Mouse (Mus musculus) liver, embryonic 11.5 days (tissue): ENCODE data around the gene Engase. TPM values are rescaled to one million over a fixed set of nuclear protein-coding genes. Genes with fewer than 3 reads are reported as not detected.

Experiments used
- ATAC-seq: fragments of 200-750 bp; cut with Nextera tagmentation; replicated peaks from 2 replicates; pipeline ENCODE4 v1.8.0; 2017; ENCODE audit warnings: moderate number of reproducible peaks, mild to moderate bottlenecking, moderate TSS enrichment, moderate library complexity; ENCODE audit not compliant: low FRiP score
- DNase-seq: peaks from one replicate; pipeline ENCODE4 v3.0.0-alpha.2; 2017; ENCODE audit warnings: low spot score
- H3K27ac ChIP-seq: fragments of 300-500 bp; sonication (generic); 2 replicates; pipeline ENCODE4 v1.5.1; 2014; ENCODE audit warnings: mild to moderate bottlenecking, low read depth, low read length, control low read depth
- H3K27me3 ChIP-seq: fragments of 300-500 bp; sonication (generic); replicated peaks from 2 replicates; pipeline ENCODE4 v1.6.1; 2014; ENCODE audit warnings: low read length, mixed read lengths; ENCODE audit not compliant: control insufficient read depth, insufficient read depth
- H3K36me3 ChIP-seq: fragments of 300-500 bp; sonication (generic); 2 replicates; pipeline ENCODE4 v1.6.1; 2014; ENCODE audit warnings: mild to moderate bottlenecking, low read length, moderate library complexity, mixed read lengths; ENCODE audit not compliant: control insufficient read depth, insufficient read depth
- H3K4me1 ChIP-seq: fragments of 300-500 bp; sonication (generic); replicated peaks from 2 replicates; pipeline ENCODE4 v1.6.1; 2014; ENCODE audit warnings: low read length, mixed read lengths; ENCODE audit not compliant: control insufficient read depth, insufficient read depth
- H3K4me2 ChIP-seq: fragments of 300-500 bp; sonication (generic); 2 replicates; pipeline ENCODE4 v1.6.1; 2014; ENCODE audit warnings: mild to moderate bottlenecking, control low read depth, moderate library complexity
- H3K4me3 ChIP-seq: fragments of 300-500 bp; sonication (generic); 2 replicates; pipeline ENCODE4 v1.5.1; 2014; ENCODE audit warnings: low read depth, low read length, control low read depth
- H3K9ac ChIP-seq: fragments of 300-500 bp; sonication (generic); 2 replicates; pipeline ENCODE4 v1.6.1; 2014; ENCODE audit warnings: low read depth, low read length, control low read depth
- H3K9me3 ChIP-seq: fragments of 300-500 bp; sonication (generic); 2 replicates; pipeline ENCODE4 v1.6.1; 2016; ENCODE audit warnings: low read length, inconsistent platforms, mixed read lengths; ENCODE audit not compliant: control insufficient read depth
- WGBS: fragments of 180-500 bp; shearing (Covaris S2); extraction: QIAGEN DNeasy Blood & Tissue Kit; methylation state at CpG from one replicate; pipeline ENCODE4 v1.1.7; 2014; 5-methylcytosine and 5-hydroxymethylcytosine counted together
- polyA plus RNA-seq: library from polyadenylated mRNA; unstranded; fragments of >200 nt; fragmentation: Nextera tagmentation; extraction: Ambion mirVana; gene quantifications from 2 replicates; pipeline ENCODE4 v1.2.1, GENCODE M21; 2014

Gene Engase
- polyA plus RNA-seq, 1 experiment from 2014 or later: 13.4 TPM

- no peak overlapping the region for H3K4me2 ChIP-seq
- H3K4me1 ChIP-seq: peaks cover 9% of the 10 kb centered on the region; the same call in 1 of the 2 replicates
- no peak for DNase-seq
- no peaks in the 10 kb centered on the region for H3K27me3 ChIP-seq
- 82% methylated on average over 12 of the region's 12 CpGs for WGBS
- no peak for ATAC-seq
- H3K9ac ChIP-seq: no peak overlapping the region
- no peaks in the 10 kb centered on the region for H3K9me3 ChIP-seq
- no peak overlapping the region for H3K27ac ChIP-seq
- no peak overlapping the region for H3K4me3 ChIP-seq
- peaks cover 7% of the 10 kb centered on the region; the same call in 1 of the 2 replicates for H3K36me3 ChIP-seq
Observed at GRCm38 (mm10) chr11:118479776-118480175, 3.1 kb downstream of the Engase start.

GRCm38 (mm10) chr11:118481231-118481630 is 4.6 kb downstream of the Engase start:
- ATAC-seq (no peak), DNase-seq (no peak)
- Histone ChIP-seq H3K4me2 (no peak overlapping the region), H3K4me3 (no peak overlapping the region), H3K9me3 (no peaks in the 10 kb centered on the region), H3K27me3 (no peaks in the 10 kb centered on the region), H3K36me3 (peaks cover 11% of the 10 kb centered on the region; the same call in 1 of the 2 replicates), H3K4me1 (peaks cover 9% of the 10 kb centered on the region; the same call in 1 of the 2 replicates), H3K27ac (no peak overlapping the region), H3K9ac (no peak overlapping the region)
- WGBS: 92% methylated on average over 11 of the region's 11 CpGs

DNA sequence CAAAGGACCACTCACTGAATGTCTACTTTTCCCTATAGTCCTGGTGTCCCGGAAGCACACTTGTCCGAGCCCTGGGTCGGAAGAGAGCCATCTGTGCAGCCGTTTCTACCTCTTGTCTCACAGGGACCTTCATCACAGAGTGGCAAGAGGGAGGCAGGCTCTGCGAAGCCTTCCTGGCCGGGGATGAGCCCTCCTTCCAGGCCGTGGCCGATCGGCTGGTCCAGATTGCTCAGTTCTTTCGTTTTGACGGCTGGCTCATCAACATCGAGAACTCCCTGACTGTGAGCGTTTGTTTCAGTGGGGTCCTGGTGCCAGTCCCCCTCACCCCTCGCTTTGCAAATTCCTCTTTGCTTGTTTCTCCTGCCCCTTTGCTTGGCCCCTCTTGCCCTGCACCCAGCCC is 5.1 kb downstream of the Engase start:
- no peaks in the 10 kb centered on the region for H3K9me3 ChIP-seq
- no peak overlapping the region for H3K9ac ChIP-seq

DNA sequence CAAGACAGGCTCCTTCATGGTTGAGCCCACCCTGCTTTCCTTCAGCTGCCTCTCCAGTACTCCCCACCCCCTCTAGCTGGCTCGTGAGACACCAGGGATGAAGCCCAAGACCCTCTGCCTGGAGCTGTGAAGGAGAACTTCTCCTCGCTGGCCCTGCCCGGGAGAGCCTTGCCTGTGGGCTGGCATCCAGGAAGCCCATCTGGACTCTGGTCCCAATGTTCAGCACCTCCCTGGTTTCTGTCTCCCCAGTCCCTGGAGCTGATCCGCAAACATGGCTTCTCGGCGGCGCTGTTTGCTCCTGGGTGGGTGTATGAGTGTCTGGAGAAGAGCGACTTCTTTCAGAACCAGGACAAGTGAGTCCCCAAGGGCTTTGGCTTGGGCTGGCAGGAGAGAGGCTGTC is 7.5 kb downstream of the Engase start:
- no peaks in the 10 kb centered on the region for H3K4me1 ChIP-seq
- no peak for ATAC-seq
- H3K4me3 ChIP-seq: no peak overlapping the region
- H3K27me3 ChIP-seq: no peaks in the 10 kb centered on the region
- DNase-seq: no peak
- no peak overlapping the region for H3K4me2 ChIP-seq
- peaks cover 11% of the 10 kb centered on the region; the same call in 1 of the 2 replicates for H3K36me3 ChIP-seq
- H3K27ac ChIP-seq: no peak overlapping the region
- WGBS: 85% methylated on average over 8 of the region's 8 CpGs
- no peak overlapping the region for H3K9ac ChIP-seq
- H3K9me3 ChIP-seq: no peaks in the 10 kb centered on the region

More for the DNA sequence above, 5.1 kb downstream of the Engase start:
- Histone ChIP-seq H3K4me3 (no peak overlapping the region), H3K36me3 (peaks cover 11% of the 10 kb centered on the region; the same call in 1 of the 2 replicates), H3K4me2 (no peak overlapping the region), H3K27me3 (no peaks in the 10 kb centered on the region), H3K27ac (no peak overlapping the region), H3K4me1 (peaks cover 9% of the 10 kb centered on the region; the same call in 1 of the 2 replicates)
- ATAC-seq (no peak), DNase-seq (no peak)
- 86% methylated on average over 14 of the region's 14 CpGs for WGBS

GRCm38 (mm10) chr11:118485338-118485737 is 8.7 kb downstream of the Engase start:
- Histone ChIP-seq H3K9ac (no peak overlapping the region), H3K36me3 (peaks cover 10% of the 10 kb centered on the region; the same call in 1 of the 2 replicates), H3K27me3 (no peaks in the 10 kb centered on the region; the same call in 1 of the 2 replicates), H3K4me3 (no peak overlapping the region), H3K4me1 (peaks cover 3% of the 10 kb centered on the region), H3K27ac (no peak overlapping the region), H3K9me3 (no peaks in the 10 kb centered on the region), H3K4me2 (no peak overlapping the region)
- WGBS: 81% methylated on average over 11 of the region's 11 CpGs
- DNase-seq (no peak), ATAC-seq (no peak)

- no peak for DNase-seq
- no peak overlapping the region for H3K9ac ChIP-seq
- WGBS: 91% methylated on average over 3 of the region's 3 CpGs
- no peaks in the 10 kb centered on the region for H3K9me3 ChIP-seq
- H3K27ac ChIP-seq: no peak overlapping the region
- no peak overlapping the region for H3K4me2 ChIP-seq
- no peak overlapping the region for H3K4me3 ChIP-seq
- ATAC-seq: no peak
- H3K4me1 ChIP-seq: peaks cover 5% of the 10 kb centered on the region
- H3K27me3 ChIP-seq: no peaks in the 10 kb centered on the region; the same call in 1 of the 2 replicates
- H3K36me3 ChIP-seq: peaks cover 9% of the 10 kb centered on the region; the same call in 1 of the 2 replicates
Observed at GRCm38 (mm10) chr11:118485780-118486179, 9.2 kb downstream of the Engase start.

- Histone ChIP-seq H3K27ac (no peak overlapping the region), H3K4me3 (no peak overlapping the region), H3K9me3 (no peaks in the 10 kb centered on the region), H3K36me3 (peaks cover 9% of the 10 kb centered on the region; the same call in 1 of the 2 replicates), H3K27me3 (no peaks in the 10 kb centered on the region; the same call in 1 of the 2 replicates), H3K9ac (no peak overlapping the region), H3K4me2 (no peak overlapping the region), H3K4me1 (peaks cover 5% of the 10 kb centered on the region)
- 84% methylated on average over 6 of the region's 6 CpGs for WGBS
- no peak for DNase-seq
- ATAC-seq: no peak
Observed at GRCm38 (mm10) chr11:118486281-118486680, 9.7 kb downstream of the Engase start.

GRCm38 (mm10) chr11:118486881-118487772 is 10.5 kb downstream of the Engase start:
- Histone ChIP-seq H3K4me1 (peaks cover 5% of the 10 kb centered on the region), H3K4me2 (no peak overlapping the region), H3K27me3 (no peaks in the 10 kb centered on the region; the same call in 1 of the 2 replicates), H3K9me3 (no peaks in the 10 kb centered on the region), H3K36me3 (peaks cover 9% of the 10 kb centered on the region; the same call in 1 of the 2 replicates), H3K9ac (no peak overlapping the region), H3K27ac (no peak overlapping the region), H3K4me3 (no peak overlapping the region)
- no peak for ATAC-seq
- 86% methylated on average over 29 of the region's 29 CpGs for WGBS
- no peak for DNase-seq
